Mouse (Mus musculus): ENCODE results near the gene Rfx4. TPM values are rescaled to one million over a fixed set of nuclear protein-coding genes. Genes with fewer than 3 reads are reported as not detected.
A peak's percentile ranks its signal among the peaks of the same experiment; 100 is the strongest.

The Rfx4 gene
- polyA plus RNA-seq, 1 experiment from 2014 or later, result 0.05 TPM

DNA sequence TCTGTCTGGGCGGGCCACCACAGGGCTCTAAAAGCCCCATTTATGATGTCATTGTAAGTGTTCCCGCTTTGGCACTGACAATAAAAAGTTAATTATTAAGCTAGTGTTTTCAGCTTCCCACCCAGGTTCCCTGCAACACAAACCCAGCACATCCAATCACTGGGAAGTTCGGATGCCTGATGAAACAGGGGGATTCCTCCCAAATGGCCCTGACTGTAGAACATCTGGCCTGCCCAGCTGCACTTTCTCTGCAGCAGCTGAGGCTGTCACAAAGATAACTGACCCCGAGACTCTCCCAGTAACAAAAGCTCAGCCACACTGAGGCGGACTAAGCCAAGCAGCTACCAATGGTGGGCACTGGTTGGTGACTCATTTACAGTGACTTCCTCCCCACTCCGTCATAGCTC is 130.4 kb downstream of the Rfx4 start:
- H3K9me3 ChIP-seq (replicated peaks; ENCODE audit: low read length), result no peaks in the 10 kb centered on the region
- no peaks in the 10 kb centered on the region for H3K36me3 ChIP-seq (ENCODE audit: insufficient read depth, low read length)
- 8% methylated on average over 6 of the region's 6 CpGs for WGBS
- TF ChIP-seq CTCF (IDR thresholded peaks at IDR 0.05; ENCODE audit: low read depth), result no peak
- H3K9ac ChIP-seq (ENCODE audit: low read depth, low read length), result no peak overlapping the region
- 0 out of 2 replicates have a peak overlapping the region, but pooled peaks have one; percentile 7 for H3K4me3 ChIP-seq (replicated peaks; ENCODE audit: low read depth, low read length)
- peaks cover 6% of the 10 kb centered on the region; the same call in 1 of the 2 replicates for H3K4me1 ChIP-seq (replicated peaks; ENCODE audit: insufficient read depth, low read length)
- H3K4me2 ChIP-seq (ENCODE audit: low read length), result peak overlapping the region; percentile 36
- peak overlapping the region; percentile 69 for H3K27ac ChIP-seq
- ATAC-seq (replicated peaks; ENCODE audit: low FRiP score, low read depth) (peak; percentile 84), DNase-seq (ENCODE audit: low spot score) (peak; percentile 66)
- H3K27me3 ChIP-seq (ENCODE audit: insufficient read depth, low read length), result no peaks in the 10 kb centered on the region

DNA sequence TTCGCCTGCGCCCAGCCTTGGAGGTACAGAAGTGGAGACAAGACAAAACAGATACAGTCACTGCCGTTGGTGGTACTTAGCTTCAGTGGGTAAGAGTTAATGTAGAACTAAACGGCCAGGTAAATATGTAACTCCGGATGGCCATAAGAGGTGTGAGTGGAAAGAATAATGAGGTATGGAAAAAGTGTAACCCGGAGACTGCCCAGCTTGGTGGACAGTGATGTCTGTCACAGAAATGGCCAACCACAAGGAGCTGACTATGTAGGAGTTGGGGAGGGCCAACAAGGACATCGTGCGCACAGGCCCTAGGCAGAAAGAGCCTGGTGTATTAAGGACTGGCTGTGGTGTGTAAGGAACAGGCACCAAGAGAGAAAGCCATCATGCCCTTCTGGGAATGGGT is 130.9 kb downstream of the Rfx4 start:
- no peaks in the 10 kb centered on the region for H3K27me3 ChIP-seq (ENCODE audit: insufficient read depth, low read length)
- H3K9me3 ChIP-seq (replicated peaks; ENCODE audit: low read length), result no peaks in the 10 kb centered on the region
- peaks cover 6% of the 10 kb centered on the region; the same call in 1 of the 2 replicates for H3K4me1 ChIP-seq (replicated peaks; ENCODE audit: insufficient read depth, low read length)
- DNase-seq (ENCODE audit: low spot score) (peak; percentile 21), ATAC-seq (replicated peaks; ENCODE audit: low FRiP score, low read depth) (peak; percentile 83)
- H3K36me3 ChIP-seq (ENCODE audit: insufficient read depth, low read length), result no peaks in the 10 kb centered on the region
- H3K9ac ChIP-seq (ENCODE audit: low read depth, low read length), result no peak overlapping the region
- 52% methylated on average over 8 of the region's 8 CpGs for WGBS
- H3K27ac ChIP-seq, result peak overlapping the region; percentile 69
- 0 out of 2 replicates have a peak overlapping the region, but pooled peaks have one; percentile 7 for H3K4me3 ChIP-seq (replicated peaks; ENCODE audit: low read depth, low read length)
- H3K4me2 ChIP-seq (ENCODE audit: low read length), result peak overlapping the region; percentile 36
- no peak for TF ChIP-seq CTCF (IDR thresholded peaks at IDR 0.05; ENCODE audit: low read depth)

DNA sequence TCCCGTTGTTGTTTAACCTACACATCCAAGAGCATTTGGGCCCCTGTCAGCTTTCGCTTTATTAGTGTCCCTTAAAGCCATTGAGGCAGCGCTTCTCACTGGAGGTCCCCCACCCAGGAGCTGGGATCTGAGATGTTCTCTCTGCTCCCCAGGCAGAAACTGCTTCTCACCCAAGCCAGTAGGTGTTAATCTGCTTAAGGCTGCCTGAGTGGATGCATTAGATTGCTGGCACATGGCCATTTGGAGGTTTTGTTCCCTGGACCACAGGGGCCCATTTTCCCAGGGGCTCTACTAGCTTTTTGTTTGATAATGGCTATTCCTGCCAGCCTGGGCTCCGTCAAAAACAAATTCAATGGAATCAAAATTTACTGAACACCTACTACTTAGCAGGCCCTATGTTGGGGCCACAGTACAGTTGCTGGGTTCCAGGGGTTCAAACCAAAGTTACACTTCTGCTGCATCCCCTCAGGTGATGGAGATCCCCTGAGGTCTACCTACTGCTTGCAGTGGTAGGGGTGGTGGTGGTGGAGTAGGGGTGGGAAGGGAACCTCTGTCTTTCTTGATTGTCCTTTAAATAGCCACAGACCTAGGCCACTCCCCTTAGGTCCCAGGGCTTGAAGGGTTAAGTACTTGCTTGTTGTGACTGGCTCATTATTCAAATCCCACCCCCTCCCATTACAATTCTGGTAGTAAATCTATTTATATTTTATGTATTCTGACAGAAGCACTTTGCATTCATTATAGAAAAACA is 133.4 kb downstream of the Rfx4 start:
- Histone ChIP-seq H3K9ac (ENCODE audit: low read depth, low read length) (no peak overlapping the region), H3K4me1 (replicated peaks; ENCODE audit: insufficient read depth, low read length) (peaks cover 6% of the 10 kb centered on the region; the same call in 1 of the 2 replicates), H3K4me2 (ENCODE audit: low read length) (no peak overlapping the region), H3K4me3 (replicated peaks; ENCODE audit: low read depth, low read length) (no peak overlapping the region), H3K27me3 (ENCODE audit: insufficient read depth, low read length) (no peaks in the 10 kb centered on the region), H3K9me3 (replicated peaks; ENCODE audit: low read length) (no peaks in the 10 kb centered on the region), H3K27ac (no peak overlapping the region), H3K36me3 (ENCODE audit: insufficient read depth, low read length) (no peaks in the 10 kb centered on the region)
- ATAC-seq (replicated peaks; ENCODE audit: low FRiP score, low read depth) (no peak), DNase-seq (ENCODE audit: low spot score) (no peak)
- 64% methylated on average over 4 of the region's 4 CpGs for WGBS
- TF ChIP-seq CTCF (IDR thresholded peaks at IDR 0.05; ENCODE audit: low read depth), result no peak

DNA sequence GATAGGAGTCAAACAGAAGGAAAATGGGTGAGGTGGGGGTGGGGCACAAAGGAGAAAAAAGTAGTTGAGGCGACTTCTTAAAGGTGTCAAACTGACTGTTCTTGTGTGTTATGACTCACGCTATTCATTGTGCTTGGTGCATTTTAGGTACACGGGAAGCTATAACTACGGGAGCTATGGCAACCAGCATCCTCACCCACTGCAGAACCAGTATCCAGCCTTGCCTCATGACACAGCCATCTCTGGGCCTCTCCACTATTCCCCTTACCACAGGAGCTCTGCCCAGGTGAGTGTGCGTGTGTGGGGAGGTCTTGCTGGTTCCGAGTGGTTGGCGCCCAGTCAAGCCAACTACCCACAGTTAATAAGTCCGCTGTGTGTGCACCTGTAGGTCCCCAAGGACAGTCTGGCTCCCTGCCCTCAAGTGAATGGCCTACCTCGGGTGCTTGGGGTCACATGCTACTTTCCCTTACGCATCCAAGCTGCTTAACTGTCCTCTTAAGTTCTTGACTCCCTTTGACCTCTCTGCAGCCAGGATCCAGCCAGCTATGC is 140.0 kb downstream of the Rfx4 start:
- H3K27me3 ChIP-seq (ENCODE audit: insufficient read depth, low read length), result no peaks in the 10 kb centered on the region
- no peaks in the 10 kb centered on the region for H3K9me3 ChIP-seq (replicated peaks; ENCODE audit: low read length)
- no peak for TF ChIP-seq CTCF (IDR thresholded peaks at IDR 0.05; ENCODE audit: low read depth)
- H3K4me1 ChIP-seq (replicated peaks; ENCODE audit: insufficient read depth, low read length), result no peaks in the 10 kb centered on the region
- DNase-seq (ENCODE audit: low spot score) (no peak), ATAC-seq (replicated peaks; ENCODE audit: low FRiP score, low read depth) (0 out of 2 replicates have a peak, but pooled peaks have one; percentile 17)
- no peak overlapping the region for H3K4me3 ChIP-seq (replicated peaks; ENCODE audit: low read depth, low read length)
- no peak overlapping the region for H3K9ac ChIP-seq (ENCODE audit: low read depth, low read length)
- no peak overlapping the region for H3K4me2 ChIP-seq (ENCODE audit: low read length)
- no peak overlapping the region for H3K27ac ChIP-seq
- 78% methylated on average over 10 of the region's 10 CpGs for WGBS
- H3K36me3 ChIP-seq (ENCODE audit: insufficient read depth, low read length), result no peaks in the 10 kb centered on the region

DNA sequence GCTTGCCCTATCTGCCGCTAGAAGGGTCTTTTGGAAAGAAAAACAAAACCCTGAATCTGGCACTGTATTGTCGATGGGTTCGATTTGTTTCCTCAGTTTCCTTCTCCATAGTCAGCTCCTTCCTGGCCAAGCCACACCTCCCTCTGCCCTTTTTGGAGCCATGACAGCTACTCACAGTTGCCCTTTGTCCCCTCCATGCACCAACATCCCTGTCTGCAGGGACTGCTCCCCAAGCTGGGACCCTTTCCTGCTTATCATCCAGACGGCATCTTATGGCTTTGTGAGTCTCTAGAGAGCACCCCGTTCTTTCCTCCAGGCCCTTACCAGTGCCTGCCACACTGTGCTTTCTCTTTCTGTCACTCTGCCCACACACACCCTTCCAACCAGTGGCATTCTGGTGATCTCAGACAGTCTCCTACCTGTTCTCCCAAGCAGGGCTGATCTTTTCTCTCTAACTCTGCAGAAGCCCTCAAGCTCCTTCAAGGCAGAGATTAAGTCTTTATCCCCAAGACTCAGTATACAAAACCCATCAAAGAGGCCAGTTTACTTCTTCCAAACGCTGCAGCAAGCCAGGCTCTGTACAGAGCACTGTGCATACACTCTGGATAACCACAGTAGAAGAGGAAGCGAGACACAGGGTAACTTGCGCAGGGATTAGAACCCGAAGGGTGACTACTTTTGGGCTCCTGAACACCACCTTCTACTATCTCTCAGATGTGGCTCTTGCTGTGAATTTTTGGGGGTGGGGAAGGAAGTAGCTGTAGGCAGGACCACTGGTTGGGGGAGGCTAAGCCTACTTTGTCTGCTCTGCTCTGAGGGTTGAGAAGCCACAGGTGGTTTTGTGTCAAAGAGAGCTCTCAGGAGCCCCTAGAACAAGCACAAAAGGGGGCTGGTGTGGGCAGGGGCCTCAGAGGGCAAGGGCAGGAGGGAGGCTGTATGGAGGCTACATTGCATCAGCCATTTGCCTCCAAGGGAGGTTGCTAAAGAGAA is 141.4 kb downstream of the Rfx4 start:
- TF ChIP-seq CTCF (IDR thresholded peaks at IDR 0.05; ENCODE audit: low read depth), result no peak
- DNase-seq (ENCODE audit: low spot score), result no peak
- Histone ChIP-seq H3K4me1 (replicated peaks; ENCODE audit: insufficient read depth, low read length) (no peaks in the 10 kb centered on the region), H3K9ac (ENCODE audit: low read depth, low read length) (no peak overlapping the region), H3K4me3 (replicated peaks; ENCODE audit: low read depth, low read length) (no peak overlapping the region), H3K27me3 (ENCODE audit: insufficient read depth, low read length) (no peaks in the 10 kb centered on the region), H3K36me3 (ENCODE audit: insufficient read depth, low read length) (no peaks in the 10 kb centered on the region), H3K27ac (no peak overlapping the region), H3K4me2 (ENCODE audit: low read length) (no peak overlapping the region), H3K9me3 (replicated peaks; ENCODE audit: low read length) (no peaks in the 10 kb centered on the region)
- WGBS, result 70% methylated on average over 9 of the region's 9 CpGs
- no peak for ATAC-seq (replicated peaks; ENCODE audit: low FRiP score, low read depth)

Measured in kidney, postnatal 0 days (tissue).